Mouse (Mus musculus) urinary bladder, postnatal 14 days (tissue): ENCODE results near the gene Lmod1.

ENCODE experiments used
- DNase-seq: peaks from one replicate; pipeline ENCODE4 v3.0.0; 2021; ENCODE audit warnings: low spot score

Lmod1 gene

DNA sequence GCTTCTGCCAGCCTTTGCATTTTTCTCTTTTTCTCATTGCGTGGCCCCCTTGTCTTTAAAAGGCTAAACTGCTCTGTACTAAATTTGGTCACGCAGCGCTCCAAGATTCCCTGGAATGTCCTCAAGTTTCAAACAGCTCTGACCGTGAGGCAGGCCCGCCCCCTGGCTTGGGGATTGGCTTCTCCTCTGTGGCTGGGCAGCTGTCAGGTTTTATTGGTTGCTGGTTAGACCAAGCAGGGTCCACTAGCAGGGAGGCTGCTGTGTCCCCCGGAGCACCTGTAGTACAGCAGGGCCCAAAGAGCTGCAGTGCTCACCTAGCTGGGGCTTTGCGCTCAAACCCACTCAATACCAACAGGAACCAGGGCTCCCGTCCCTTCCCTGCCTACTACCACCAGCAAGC lies at the start of gene Lmod1:
TSS of gene Lmod1 (plus strand) at position 237 of the 400 bp plus-strand sequence.
- DNase-seq: peak; percentile 60

DNA sequence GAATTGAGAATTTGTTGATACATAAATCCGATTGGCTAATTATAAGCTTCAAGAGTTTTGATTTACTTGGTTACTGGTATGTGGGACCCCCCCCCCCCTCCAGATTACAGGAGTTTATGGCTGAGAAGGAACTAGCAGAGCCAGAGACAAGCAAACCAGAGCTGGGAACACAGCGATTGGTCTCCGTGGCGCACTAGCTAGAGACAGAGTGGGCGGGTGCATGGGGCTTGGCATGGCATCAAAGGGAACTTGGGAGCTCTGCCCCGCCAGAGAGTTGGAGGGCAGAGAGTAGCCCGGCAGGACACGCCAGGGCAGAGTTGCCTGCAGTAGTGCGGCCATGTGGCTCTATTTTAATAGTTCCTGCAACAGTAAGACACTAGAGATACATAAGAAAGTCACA lies 44.0 kb upstream of the Lmod1 start:
- peak; percentile 79 for DNase-seq

DNA sequence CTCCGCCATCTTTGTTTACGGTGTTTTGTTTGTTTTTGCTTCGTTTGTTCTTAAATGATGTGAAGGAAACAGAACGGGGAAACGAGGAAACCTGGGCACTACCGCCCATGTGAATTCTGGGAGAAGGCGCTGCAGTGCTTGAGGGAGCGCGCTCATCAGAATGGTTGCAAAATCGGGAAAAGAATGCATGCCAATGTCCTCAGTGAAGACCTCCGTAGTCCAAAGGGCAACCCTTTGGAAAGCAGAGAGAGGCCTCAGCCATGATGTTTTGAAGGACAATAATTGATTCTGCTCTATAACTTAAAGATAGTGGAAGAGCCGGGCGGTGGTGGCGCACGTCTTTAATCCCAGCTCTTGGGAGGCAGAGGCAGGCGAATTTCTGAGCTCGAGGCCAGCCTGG lies 42.8 kb upstream of the Lmod1 start:
- DNase-seq: no peak

DNA sequence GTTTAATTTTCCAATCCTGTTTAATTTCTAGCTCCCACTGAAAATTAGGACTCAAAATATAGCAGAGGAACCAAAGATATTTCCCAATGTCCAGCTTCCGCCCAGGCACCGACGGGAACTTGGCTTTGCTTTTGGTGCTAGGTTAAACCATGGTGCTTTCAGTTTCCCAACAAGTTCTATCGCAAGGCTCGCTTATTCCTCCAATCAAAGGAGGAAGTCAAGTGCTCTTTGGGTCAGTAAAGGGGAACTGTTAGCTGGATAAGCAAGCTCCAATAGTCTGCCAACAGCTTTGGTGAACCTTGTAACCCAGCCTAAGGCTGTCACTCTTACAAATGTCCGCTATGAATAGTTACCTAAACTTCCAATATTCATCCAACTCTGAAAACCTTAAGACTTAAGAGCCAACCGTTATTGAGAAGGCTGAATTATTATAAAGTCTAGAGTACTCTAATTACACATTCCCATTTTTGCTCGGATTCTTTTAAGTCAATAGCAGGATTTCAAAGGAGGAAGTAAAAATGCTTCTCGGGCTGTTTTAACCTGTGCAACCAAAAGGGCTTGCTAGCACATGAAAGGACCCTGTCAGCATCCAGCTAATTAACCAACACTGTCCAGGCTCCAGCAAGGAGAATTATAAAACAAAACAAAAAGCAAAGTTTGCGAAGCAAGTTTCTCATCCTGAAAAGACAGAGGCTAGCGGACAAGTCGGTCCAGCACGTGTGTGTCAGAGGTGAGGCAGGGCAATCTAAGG lies 41.9 kb upstream of the Lmod1 start:
- DNase-seq: no peak

DNA sequence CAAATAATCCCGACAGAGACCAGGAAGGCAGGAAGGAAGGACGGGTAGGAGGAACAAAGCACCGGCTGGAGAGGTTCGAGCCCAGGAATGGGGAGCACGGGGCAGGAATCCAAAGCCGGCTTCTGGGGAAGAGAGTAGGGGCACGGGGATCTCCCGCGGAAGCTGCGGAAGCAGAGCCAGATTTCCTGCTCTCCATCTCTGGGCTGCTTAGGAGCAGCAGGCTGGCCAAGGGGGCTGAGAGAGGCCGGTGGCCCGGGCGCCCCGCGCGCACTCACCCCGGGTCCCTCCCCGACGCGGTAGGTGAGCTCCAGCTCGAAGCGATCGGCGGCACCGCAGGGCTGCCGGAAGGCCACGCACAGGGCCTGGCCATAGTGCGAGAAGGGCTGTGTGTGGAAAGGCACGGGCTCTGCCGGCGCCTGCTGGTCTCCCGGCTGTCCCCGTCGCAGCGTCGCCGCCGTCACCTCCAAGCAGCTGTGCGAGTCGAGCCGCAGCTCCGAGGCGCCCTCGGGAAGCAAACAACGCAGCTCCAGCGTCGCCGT lies 41.3 kb upstream of the Lmod1 start:
- DNase-seq: peak; percentile 34

DNA sequence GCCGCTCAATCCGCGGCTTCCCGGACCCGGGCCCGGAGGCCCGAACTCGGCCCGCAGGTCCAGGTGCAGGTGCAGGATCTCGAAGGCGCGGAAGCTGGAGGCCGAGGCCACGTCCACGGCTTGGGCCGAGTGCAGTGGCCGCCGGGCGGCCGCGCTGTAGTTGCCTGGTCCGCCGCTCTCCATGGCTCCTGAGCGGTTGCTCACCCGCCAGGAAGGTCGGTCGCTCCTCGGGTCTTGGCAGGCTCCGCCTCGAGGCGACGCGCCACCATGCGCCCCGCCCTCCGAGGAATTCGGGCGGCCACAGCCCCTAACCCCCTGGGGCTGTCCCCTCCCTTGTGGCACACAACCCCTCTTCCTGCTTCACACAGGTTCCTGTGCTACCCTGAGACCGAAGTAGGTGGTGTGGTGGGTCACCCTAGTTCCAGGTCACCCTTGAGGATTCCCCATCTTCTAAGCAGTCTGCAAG lies 40.7 kb upstream of the Lmod1 start, which contains the start of gene Rnpep:
TSS of gene Rnpep (minus strand) at position 259 of the 466 bp plus-strand sequence.
- DNase-seq: peak; percentile 69

DNA sequence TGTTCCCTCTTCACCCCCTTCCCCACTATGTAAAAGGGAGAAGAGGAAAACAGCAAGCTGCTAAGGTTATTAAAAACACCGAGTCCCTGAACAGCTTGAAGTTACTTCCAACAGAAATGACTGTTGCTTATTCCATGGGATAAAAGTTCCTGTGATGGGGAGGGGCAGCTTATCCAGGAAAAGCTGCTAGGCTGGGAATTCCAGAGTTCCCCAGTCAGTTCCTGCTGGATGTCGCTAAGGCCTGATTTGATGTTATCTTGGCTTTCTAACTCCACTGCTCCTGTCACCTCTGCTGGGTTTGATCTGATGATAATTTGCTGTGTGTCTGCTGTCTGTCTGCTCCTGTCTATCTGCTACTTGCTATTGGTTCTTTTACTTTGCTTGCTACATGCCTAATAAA lies 38.3 kb upstream of the Lmod1 start:
- no peak for DNase-seq

DNA sequence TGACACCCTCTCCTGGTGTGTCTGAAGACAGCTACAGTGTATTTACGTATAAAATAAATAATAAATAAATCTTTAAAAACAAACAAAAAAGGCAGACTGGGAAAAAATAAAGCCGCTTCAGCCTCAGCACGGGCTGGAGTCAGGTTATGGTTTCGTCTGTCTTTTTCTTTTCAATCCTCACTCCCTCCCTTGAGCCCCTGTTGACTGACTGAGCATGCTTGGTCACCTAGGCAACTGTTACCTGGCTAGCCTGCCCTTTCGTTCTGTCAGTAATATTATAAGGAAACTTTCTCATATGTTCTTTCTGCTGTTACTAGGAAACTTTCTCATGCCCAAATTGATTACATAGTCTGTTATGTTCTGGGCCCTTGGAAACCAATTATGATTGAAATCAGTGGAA lies 33.7 kb upstream of the Lmod1 start:
- no peak for DNase-seq

DNA sequence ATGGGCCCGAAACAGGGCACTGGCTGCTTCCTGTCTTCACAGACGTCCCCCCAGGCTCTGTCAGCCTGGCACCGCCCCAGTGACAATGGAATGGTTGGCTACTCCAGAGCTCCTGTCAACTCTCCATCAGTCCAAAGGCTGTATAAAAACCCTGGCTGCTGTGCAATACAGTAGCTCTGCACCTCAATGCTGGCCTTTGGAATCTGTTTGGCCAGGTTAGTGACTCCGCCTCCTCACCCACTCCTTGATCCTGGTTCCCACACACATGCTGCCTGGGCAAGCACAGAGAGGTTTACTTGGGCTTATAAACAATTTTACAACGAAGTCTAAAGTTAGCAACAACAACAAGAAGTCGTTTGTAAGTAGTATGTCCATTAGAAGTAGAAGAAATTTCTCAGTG lies 13.3 kb upstream of the Lmod1 start:
- no peak for DNase-seq

DNA sequence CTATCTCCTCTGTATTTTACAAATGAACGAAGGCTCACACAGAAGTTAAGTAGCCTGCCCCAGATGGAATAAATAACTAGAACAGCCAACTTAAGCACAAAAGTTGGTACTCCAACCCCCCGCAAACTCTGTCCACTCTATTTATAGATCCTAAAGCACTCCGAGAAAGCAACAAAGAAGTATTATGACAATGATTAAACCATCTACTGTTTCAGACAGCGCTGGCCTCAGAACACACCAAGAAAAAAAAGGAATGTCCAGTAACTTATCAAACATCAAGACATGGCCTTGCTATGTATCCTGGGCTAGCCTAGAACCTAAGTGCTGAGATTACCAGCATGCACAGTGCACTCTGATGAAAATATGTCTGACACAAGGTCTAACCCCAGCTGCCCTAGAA lies 12.4 kb upstream of the Lmod1 start:
- DNase-seq: no peak

DNA sequence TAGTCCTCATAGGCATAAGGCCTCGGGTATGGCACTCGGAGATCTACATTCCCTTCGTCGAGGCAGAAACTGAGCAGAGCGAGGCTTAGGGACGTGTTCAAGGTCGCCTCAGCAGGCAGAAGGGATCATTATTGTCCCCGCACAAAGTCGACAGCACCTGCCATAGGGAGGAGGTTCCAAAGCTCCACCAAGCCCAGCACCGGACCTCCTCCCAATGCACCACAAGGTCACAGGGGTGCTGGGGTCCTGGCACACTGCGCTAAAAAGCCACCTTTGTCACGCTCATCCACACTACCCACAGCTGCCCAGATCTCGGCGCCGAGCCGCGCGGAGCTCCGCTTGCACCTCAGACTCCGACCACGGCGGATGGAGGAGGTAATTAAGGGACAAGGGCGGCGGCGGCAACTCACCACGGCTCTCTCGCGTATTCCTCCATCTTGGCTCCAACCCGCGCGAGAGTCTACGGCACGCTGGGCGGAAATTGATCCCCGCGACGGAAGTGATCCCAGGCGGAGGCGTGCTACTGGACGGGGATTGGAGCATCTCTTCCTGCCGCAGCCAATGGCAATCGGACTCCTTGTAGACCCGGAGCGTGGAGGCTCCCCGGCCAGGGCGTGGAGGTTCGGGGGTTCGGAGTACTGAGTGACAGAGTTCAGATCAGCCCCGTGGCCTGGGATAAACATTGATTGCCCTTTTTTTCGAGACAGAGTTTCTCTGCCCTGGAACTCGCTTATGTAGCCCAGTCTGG lies 11.1 kb upstream of the Lmod1 start, which contains the start of gene Timm17a:
TSS of gene Timm17a (minus strand) at position 495 of the 748 bp plus-strand sequence.
- peak; percentile 93 for DNase-seq

DNA sequence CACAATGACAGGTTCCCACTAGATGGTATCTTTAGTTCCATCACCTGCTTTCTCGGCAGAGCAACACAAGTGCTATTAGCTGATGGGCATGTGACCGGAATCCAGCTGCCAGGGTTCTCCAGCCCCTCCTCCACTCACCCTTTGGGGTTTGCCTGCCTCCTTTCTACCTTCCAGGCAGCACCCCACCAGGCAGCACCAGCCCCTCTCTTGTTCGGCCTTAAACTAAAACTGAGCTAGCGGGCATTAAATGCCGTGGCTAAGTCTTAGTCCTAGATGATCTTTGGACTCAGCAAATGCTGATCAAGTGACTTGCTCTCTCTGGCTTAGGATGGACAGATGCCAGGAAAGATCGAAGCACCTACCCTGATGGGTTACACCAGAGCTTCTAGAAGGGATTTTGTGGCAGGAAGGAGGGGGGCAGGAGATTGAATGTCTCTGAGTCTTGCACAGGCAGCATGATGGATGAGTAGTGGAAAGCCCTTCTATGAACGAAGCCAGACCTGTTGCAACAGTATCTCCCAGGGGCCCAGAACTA lies 1.2 kb upstream of the Lmod1 start:
- no peak for DNase-seq

DNA sequence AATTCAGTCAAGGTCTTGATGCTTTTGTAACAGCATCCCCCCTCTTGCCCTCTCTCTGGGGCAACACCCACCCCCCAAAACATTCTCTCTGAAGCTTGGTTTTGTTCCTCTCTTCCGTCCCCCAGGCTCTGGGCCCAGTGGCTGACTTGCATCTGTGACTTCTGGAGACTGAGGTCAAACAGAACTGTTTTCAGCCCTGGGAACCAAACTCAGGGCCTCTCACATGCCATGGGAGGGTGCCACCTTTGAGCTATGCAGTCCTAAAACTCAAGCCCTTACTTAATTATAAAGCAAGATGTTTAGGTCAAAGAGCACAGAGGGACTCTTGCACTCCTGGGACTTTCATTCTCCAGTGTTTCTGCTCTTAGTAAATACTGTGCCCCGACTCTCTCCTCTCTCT lies 1.3 kb downstream of the Lmod1 start:
- DNase-seq: no peak

DNA sequence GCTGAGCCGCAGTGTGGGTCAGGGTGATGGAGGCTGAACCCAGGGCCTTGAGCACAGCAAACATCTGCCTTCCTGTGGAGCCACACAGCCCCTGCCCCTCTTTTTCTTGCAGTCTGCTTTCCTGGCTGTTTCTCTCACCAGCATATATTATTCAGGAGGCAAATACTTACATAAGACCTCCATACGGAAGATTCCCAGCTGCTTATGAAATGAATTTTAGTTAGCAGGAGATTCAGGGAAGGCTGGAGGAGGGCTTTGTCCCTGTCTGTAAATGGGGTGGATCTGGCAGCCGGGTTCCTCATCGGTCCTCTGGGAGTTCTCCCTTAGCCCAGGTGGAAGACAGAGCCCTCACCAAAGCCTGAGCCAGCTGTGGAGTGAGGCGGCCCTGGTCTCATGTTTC lies 3.8 kb downstream of the Lmod1 start:
- no peak for DNase-seq

DNA sequence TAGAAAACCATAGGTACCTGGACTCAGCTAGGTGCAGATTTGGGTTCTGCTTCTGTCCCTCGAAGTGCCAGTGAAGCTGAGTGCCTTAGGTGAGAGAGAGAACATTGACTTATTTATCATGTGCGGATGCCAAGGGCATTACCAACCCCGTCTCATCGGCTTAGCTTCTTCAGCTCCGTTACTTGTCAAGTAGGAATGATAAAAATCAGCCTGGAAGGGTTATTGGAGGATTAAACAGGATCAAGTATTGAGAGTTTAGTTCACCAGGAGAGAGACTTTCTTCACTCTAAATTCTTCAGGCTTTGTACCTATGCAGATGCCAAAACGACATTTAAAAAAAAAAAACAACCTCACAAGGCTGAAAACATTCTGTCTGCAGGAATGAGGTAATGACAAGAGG lies 6.0 kb downstream of the Lmod1 start:
- DNase-seq: no peak

DNA sequence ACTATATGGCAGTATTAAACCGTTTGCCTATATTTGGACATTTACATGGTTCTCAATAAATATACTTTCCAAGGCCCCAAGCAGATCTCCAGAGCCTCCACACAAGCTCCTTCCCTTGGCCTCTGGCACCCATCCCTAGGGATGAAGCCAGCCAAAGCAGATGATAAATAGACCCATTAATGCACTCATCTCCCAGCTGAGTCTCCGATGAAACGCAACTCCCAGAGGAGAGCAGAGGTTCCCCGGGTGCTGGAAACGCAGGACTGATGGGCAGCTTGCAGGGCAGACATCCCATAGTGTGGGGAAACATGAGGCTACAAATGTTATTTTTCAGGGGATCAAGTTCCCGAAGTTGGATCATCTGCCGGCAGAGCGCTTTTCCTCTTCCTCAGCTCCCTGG lies 17.3 kb downstream of the Lmod1 start:
- no peak for DNase-seq

DNA sequence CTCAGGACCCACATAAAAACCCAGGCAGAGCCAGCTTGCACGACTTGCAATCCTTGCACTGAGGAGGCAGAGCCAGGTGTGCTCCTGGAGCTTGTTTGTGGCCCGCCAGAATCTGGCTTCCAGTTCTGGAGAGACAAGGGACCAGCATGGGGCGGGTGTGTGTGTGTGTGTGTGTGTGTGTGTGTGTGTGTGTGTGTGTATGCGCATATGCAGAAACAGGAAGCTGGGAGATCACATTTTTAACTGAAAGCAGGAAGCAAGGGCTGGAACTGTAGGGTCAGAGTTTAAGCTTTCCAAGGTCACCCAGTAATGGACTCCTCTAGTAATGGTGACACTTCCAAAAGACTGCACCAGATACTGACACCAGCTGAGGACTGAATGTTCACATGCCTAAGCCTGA lies 19.4 kb downstream of the Lmod1 start:
- no peak for DNase-seq

DNA sequence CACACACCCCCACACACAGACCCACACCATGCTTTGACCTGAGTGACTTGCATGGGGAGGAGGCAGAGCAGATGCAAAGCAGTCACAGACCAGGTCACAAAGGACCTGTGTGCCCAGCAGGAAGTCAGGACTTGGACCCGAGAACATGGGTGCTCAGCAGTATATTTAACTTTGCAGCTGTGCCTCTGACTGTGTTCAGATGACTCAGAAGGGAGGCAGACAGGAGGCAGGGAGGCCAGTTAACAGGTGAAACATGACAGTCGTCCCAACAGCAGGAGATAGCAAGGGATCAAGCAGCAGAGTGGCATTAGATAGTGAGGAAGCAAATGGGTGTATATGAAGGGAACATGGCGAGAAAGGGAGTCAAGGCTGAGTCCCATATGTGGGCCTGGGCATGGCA lies 22.3 kb downstream of the Lmod1 start:
- no peak for DNase-seq

DNA sequence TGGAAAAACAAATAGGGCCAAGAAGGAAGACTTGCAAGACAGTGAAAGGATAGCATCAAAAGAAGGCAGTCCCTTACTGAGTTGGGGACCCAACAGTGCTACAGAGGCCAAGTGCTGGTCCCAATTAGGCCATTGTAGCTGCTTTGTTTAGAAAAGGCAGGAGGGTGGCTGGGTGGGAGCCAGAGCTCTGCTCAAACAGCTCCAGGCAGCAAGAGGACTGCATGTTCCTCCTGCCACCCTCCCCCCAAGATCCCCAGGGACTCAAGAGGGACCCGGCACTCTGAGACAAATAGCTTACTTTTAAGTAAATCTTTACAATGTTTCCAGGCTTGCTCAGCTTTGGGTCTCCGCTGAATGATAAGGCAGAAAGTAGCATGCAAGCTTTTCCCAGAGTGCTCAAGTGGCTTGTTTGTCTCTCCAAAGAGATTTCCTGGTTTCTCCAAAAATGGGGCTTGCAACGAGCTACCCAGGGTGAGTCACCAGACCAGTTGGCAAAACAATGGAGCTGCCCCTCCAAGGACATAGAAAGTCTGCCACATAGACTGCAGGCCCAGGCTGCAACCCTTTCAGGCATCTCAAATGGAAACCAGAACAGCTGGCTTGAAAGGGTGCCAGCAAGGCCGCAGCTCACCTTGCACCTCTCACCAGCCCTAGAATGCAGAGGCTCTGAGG lies 23.0 kb downstream of the Lmod1 start:
- peak; percentile 50 for DNase-seq

DNA sequence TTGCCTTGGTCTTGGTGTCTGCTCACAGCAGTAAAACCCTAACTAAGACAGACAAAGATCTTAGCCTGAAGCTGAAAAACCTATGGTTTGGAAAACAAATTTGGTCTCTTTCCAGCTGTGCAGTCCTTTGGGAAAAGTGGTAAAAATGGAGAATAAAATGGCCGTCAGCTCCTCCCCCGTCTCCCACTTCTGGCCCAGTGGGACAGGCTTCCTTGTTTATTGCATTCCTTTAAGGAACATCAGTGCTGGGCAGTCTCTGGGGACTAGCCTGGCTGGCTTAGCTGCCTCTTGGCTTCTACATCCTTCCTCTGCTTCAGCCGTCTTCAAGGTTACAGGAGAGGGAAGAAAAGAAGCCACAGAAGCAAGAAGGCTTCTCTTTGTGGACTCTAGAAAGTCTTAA lies 27.3 kb downstream of the Lmod1 start:
- DNase-seq: no peak

DNA sequence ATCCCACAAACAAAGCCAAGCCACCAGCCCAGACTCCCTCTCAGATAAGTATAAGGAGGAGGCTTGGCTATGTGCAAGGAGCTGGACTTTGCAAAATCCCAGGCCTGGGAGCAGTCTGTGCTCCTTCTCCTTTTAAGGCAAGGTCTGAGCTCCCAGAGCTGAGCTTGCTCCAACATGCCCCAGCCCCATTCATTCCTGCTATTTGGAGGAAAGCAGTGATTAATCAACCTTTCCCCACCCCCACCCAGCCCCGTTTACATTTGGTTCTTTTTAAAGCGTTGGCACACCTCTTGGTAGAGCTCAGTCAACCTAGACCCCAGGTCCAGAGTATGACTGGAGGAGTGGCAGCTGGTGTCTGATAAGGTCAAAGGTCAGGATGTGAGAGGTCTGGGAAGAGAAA lies 34.5 kb downstream of the Lmod1 start:
- DNase-seq: peak; percentile 62

DNA sequence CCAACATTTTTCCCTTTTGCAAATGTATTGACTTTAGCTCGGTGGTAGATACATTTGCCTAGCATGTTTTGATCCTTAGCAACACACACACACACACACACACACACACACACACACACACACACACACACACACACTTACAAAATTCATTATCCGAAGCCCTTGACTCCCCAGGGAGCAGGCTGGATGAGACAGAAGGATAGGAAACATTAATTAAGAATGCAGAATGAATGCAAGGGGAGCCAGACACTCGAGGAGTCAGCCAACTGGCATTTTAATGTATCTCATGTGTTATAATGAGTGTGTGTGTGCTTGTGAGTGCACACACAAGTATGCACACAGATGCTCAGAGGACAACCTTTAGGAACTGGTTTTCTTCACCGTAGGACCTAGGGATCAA lies 36.9 kb downstream of the Lmod1 start:
- DNase-seq: no peak
